Mouse (Mus musculus) neural tube, embryonic 10.5 days (tissue): Measurements from ENCODE around the gene Gpr50.

Experiments
- DNase-seq: peaks from one replicate; pipeline ENCODE4 v3.0.0-alpha.2; 2017; ENCODE audit warnings: low spot score; ENCODE audit errors: extremely low spot score

Gpr50 gene

GRCm38 (mm10) chrX:71663374-71663773 lies at the start of gene Gpr50:
Gene Gpr50, plus strand, starts transcription at chrX:71663667.
- peak; percentile 17 for DNase-seq

DNA sequence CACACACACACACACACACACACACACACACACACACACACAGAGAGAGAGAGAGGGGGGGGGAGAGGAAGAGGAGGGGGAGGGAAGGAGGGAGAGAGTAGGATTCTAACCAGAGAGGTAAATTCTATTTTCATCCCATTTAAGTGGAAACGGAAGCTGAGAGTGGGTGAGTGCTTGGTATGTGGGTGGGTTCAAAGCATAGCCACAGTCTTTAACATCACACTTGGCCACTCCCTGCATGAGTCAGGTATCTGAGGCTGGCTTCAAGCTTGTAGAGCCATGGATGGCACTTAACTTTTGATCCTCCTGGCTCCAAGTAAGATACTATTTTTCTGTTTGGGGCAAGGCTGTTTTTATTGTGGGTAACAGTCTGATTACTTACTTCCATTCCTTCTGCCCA lies 41.2 kb upstream of the Gpr50 start:
- DNase-seq: no peak

GRCm38 (mm10) chrX:71623843-71624242 lies 39.6 kb upstream of the Gpr50 start:
- DNase-seq: no peak

DNA sequence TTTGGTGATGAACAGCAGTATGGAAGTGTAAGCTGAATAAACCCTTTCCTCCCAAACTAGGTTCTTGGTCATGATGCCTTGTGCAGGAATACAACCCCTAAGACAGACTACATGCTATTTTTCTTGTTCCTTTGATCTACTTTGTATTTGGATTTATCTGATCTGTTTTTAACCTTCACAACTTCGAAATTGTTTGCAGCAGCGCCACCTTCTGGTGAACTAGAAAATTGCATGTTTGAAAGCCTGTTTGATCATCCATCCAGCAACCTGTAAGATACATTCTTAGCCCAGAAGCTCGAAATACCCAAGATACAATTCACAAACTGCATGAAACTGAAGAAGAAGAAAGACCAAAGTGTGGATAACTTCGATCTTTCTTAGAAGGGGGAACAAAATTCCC lies 35.2 kb upstream of the Gpr50 start:
- DNase-seq: peak; percentile 31

DNA sequence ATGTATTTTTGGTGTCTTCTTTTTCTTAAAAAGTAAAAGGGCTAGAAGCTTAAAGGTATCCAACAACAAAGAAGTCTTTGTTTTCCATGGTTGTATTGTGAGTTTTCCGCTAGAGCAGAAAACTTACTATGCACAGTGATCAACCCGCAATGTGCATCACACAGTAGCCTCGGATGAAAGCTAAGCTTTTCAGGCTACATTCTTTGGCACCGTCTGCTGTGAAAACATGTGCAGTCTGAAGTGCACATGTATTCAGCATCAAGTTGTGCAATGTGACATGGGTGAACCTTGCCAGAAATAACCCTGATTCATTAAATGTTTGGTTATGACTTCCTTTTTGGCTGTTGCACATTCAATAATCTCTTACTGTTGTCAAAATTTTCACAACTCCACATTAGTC lies 32.8 kb upstream of the Gpr50 start:
- no peak for DNase-seq

GRCm38 (mm10) chrX:71631130-71631529 lies 32.3 kb upstream of the Gpr50 start:
- no peak for DNase-seq

- peak; percentile 22 for DNase-seq
Observed at GRCm38 (mm10) chrX:71647958-71648357, 15.5 kb upstream of the Gpr50 start.

- no peak for DNase-seq
Observed at GRCm38 (mm10) chrX:71648434-71648833, 15.0 kb upstream of the Gpr50 start.

GRCm38 (mm10) chrX:71648848-71649454 lies 14.5 kb upstream of the Gpr50 start:
- no peak for DNase-seq

DNA sequence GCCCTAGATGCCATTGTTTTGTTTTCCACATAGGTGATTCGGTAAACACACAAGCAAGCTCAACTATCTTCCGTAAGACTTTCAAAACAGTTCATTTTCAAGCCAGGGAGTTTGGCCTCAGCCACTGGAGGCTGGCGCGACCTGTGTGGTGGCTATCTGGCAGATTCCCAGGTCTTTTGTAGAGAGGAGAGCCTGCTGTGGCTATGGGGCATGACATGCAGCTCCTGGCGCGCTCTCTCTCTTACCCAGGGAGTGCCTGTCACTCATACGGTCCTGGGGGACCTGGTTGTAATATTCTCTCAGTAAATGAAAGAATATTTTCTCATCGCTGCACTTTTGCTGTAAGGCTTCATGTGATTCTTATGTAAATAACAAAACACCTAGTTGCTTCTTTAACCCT lies 13.5 kb upstream of the Gpr50 start:
- no peak for DNase-seq

GRCm38 (mm10) chrX:71661794-71662193 lies 1.7 kb upstream of the Gpr50 start:
- no peak for DNase-seq

- DNase-seq: peak; percentile 48
Observed at GRCm38 (mm10) chrX:71663871-71664687, 612 bp downstream of the Gpr50 start.

DNA sequence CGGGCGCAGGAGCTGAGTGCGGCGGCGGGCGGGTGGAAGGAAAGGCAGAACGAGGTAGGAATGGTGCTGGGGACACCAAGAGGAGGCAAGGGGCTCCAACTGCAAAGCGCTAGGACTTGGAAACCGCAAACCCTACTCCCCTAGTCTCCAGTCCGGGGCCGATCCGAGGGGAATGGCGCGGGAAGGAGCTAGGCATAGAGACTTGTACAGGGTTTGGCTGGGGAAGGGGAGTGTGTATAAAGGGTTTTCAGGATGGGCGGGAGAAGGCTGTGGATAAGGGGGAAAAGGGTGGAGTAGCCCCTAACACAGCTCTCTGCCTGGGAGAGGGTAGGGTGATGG lies 1.2 kb downstream of the Gpr50 start:
- peak; percentile 44 for DNase-seq

DNA sequence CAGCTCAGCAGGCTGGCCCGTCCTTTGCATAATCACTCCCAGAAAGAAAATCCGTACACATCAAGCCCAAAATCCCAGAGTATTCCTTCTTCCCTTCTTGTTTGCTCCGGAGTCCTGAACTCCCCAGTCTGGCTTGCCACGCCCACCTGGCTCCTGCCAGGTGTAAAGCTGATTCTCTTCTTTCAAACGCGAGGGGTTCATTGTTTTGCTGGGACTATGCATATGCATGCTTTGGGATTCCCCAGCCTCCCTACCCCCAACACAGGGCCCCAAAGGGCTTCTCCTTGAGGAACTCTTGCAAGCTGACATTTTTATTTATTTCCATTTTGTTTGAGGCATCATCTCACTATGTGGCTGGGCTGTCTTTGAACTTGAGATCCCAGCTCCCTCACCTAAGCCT lies 6.8 kb downstream of the Gpr50 start:
- DNase-seq: no peak

DNA sequence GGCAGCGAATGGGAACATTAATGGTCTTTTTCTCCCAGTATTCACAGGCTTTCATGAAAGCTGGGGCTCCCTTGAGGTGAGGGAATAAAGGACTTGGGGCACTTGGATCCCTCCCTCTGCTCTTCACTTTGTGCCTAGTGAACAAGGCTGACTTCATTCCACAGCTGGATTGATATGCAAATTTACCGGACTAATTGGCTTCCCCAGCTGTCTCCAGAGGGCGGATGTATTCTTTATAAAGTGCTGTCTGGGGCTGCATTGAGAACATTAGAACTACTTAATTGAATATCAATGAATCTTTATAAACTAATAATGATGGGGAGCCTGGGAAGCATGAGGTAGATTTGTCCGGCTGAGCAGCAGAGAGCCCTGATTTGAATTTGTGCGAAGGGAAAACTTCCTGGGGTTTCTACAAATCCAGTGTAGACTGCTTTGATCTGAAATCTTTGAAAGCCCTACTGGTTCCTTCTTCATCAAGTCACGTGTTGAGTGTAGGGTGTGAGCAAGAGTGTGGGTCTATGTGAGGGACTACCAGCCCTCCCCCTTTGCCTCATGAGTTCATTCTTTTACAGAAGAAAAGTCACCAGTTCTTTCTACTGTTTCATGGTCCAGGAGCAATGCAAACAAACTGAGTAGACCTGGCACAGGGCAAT lies 37.5 kb downstream of the Gpr50 start:
- no peak for DNase-seq
